Comparison of ENCODE assay signal across 15 mouse cellular contexts in genomic region chr7:141988314-141988806, GRCm38 (mm10). TPM values are rescaled to one million over a fixed set of nuclear protein-coding genes. Genes with fewer than 3 reads are reported as not detected.
DNase-seq lines count a peak whose midpoint lies in the region; ATAC-seq and TF ChIP-seq lines count a peak whose summit lies in the region.
"Had no signal": no experiment of that assay in that cellular context is flagged by ENCODE, and none has a peak within 500 bp of the region (broad histone marks: within the 10 kb centered on the region; RNA-seq: fewer than 3 reads in every experiment).

No protein-coding gene starts in this region.

- no peaks in the 10 kb centered on the region for H3K27me3 ChIP-seq in liver, embryonic 15.5 days
- no peaks in the 10 kb centered on the region for H3K27me3 ChIP-seq in embryonic facial prominence, embryonic 10.5 days (replicated peaks; ENCODE audit: low read depth, poor library complexity, severe bottlenecking)
- no peaks in the 10 kb centered on the region for H3K27me3 ChIP-seq in lung, postnatal 0 days (replicated peaks; ENCODE audit: insufficient read depth, low read length)
- H3K27me3 ChIP-seq: forebrain, embryonic 15.5 days; limb, embryonic 12.5 days; midbrain, embryonic 13.5 days had no signal

- no peaks in the 10 kb centered on the region for H3K9me3 ChIP-seq in liver, embryonic 15.5 days (replicated peaks)
- no peaks in the 10 kb centered on the region for H3K9me3 ChIP-seq in embryonic facial prominence, embryonic 10.5 days
- H3K9me3 ChIP-seq in lung, postnatal 0 days (ENCODE audit: low read length): no peaks in the 10 kb centered on the region
- H3K9me3 ChIP-seq: forebrain, embryonic 15.5 days; hindbrain, embryonic 10.5 days; limb, embryonic 12.5 days; midbrain, embryonic 13.5 days had no signal

- TF ChIP-seq CTCF in lung, postnatal 0 days (IDR thresholded peaks at IDR 0.05): no peak

- ATAC-seq in liver, embryonic 15.5 days (ENCODE audit: insufficient read depth): peak; percentile 52; the same call in 1 of the 2 replicates
- no peak for ATAC-seq in lung, postnatal 0 days
- ATAC-seq: forebrain, embryonic 15.5 days; intestine, embryonic 16.5 days; midbrain, embryonic 13.5 days had no signal

- H3K9ac ChIP-seq in liver, embryonic 15.5 days: no peak overlapping the region
- no peak overlapping the region for H3K9ac ChIP-seq in lung, postnatal 0 days (replicated peaks; ENCODE audit: low read depth)
- H3K9ac ChIP-seq: forebrain, embryonic 15.5 days; limb, embryonic 12.5 days; midbrain, embryonic 13.5 days had no signal

- H3K4me2 ChIP-seq in liver, embryonic 15.5 days: no peak overlapping the region
- H3K4me2 ChIP-seq in lung, postnatal 0 days (replicated peaks; ENCODE audit: low read depth, low read length): no peak overlapping the region
- H3K4me2 ChIP-seq: forebrain, embryonic 15.5 days; limb, embryonic 12.5 days; midbrain, embryonic 13.5 days had no signal

- WGBS in liver, embryonic 15.5 days (ENCODE audit: insufficient replicate concordance): 70% methylated on average over 7 of the region's 7 CpGs
- WGBS in embryonic facial prominence, embryonic 10.5 days: 90% methylated on average over 7 of the region's 7 CpGs
- WGBS in lung, postnatal 0 days: 87% methylated on average over 7 of the region's 7 CpGs

- no peak overlapping the region for H3K4me3 ChIP-seq in liver, embryonic 15.5 days (replicated peaks)
- H3K4me3 ChIP-seq in embryonic facial prominence, embryonic 10.5 days: no peak overlapping the region
- no peak overlapping the region for H3K4me3 ChIP-seq in lung, postnatal 0 days (ENCODE audit: low read depth, low read length)
- H3K4me3 ChIP-seq: forebrain, embryonic 15.5 days; hindbrain, embryonic 10.5 days; limb, embryonic 12.5 days; midbrain, embryonic 13.5 days had no signal

- H3K36me3 ChIP-seq in liver, embryonic 15.5 days (replicated peaks): no peaks in the 10 kb centered on the region
- H3K36me3 ChIP-seq in embryonic facial prominence, embryonic 10.5 days (replicated peaks): peaks cover 54% of the 10 kb centered on the region
- H3K36me3 ChIP-seq in lung, postnatal 0 days (ENCODE audit: insufficient read depth, low read length): no peaks in the 10 kb centered on the region
- H3K36me3 ChIP-seq: limb, embryonic 12.5 days had no signal

- no peak for TF ChIP-seq EP300 in lung, postnatal 0 days (IDR thresholded peaks at IDR 0.05)

- H3K4me1 ChIP-seq in liver, embryonic 15.5 days (replicated peaks): no peaks in the 10 kb centered on the region
- peaks cover 4% of the 10 kb centered on the region for H3K4me1 ChIP-seq in embryonic facial prominence, embryonic 10.5 days
- H3K4me1 ChIP-seq in lung, postnatal 0 days (ENCODE audit: insufficient read depth, low read depth, low read length): no peaks in the 10 kb centered on the region
- H3K4me1 ChIP-seq: forebrain, embryonic 15.5 days; hindbrain, embryonic 10.5 days; limb, embryonic 12.5 days; midbrain, embryonic 13.5 days had no signal

- peak; percentile 44 for DNase-seq in cerebellum, adult 11 months
- no peak for DNase-seq in cerebellum, adult 9-10 months
- peak; percentile 76 for DNase-seq in kidney, adult 11 months
- DNase-seq in kidney, postnatal 14 days: peak; percentile 49
- no peak for DNase-seq in thymus, postnatal 4 days
- DNase-seq in embryonic facial prominence, embryonic 10.5 days (ENCODE audit: low spot score): no peak
- DNase-seq in lung, postnatal 0 days (ENCODE audit: low spot score): no peak
- DNase-seq: lung, postnatal 36 days; right cerebral cortex, postnatal 25 days had no signal

- H3K27ac ChIP-seq in liver, embryonic 15.5 days (replicated peaks): no peak overlapping the region
- H3K27ac ChIP-seq in embryonic facial prominence, embryonic 10.5 days (replicated peaks): no peak overlapping the region
- no peak overlapping the region for H3K27ac ChIP-seq in lung, postnatal 0 days (ENCODE audit: low read length)
- H3K27ac ChIP-seq: forebrain, embryonic 15.5 days; hindbrain, embryonic 10.5 days; limb, embryonic 12.5 days; midbrain, embryonic 13.5 days had no signal

RNA-seq across cellular contexts. Expression of gene Brsk2, which starts 38.8 kb away (rescaled TPM):
- polyA plus RNA-seq in liver, embryonic 15.5 days (2015; fragmentation: Nextera tagmentation; extraction: Ambion mirVana): 0.17 and 0.22 TPM in 2 replicates
- 3.0 and 3.7 TPM in 2 replicates for polyA plus RNA-seq in embryonic facial prominence, embryonic 10.5 days (2016; fragmentation: Nextera tagmentation; extraction: Ambion mirVana)
- polyA plus RNA-seq in lung, postnatal 0 days (2015; fragmentation: Nextera tagmentation; extraction: Ambion mirVana): 0.39 and 0.88 TPM in 2 replicates

Comparison
In these comparisons a context has a peak if more than half of its experiments do, and no peak if none do; other contexts are left out.
1. DNase-seq: peak in cerebellum, adult 11 months (single experiment), kidney, adult 11 months (single experiment) and kidney, postnatal 14 days (single experiment); none in cerebellum, adult 9-10 months (single experiment), thymus, postnatal 4 days (single experiment), embryonic facial prominence, embryonic 10.5 days (single experiment) and lung, postnatal 0 days (single experiment).